Mouse (Mus musculus) ES-E14 (cell line): ENCODE results near the gene Sncg.

ENCODE experiments used
- CHD2 ChIP-seq: IDR thresholded peaks from 2 replicates; pipeline ENCODE4 v1.6.1; 2014; ENCODE audit warnings: mild to moderate bottlenecking, low read depth, low read length, inconsistent platforms
- HCFC1 ChIP-seq: IDR thresholded peaks from 2 replicates; pipeline ENCODE4 v1.6.1; 2012; ENCODE audit warnings: low read length, inconsistent platforms, borderline replicate concordance; ENCODE audit not compliant: insufficient read depth
- MAFK ChIP-seq: IDR thresholded peaks from 2 replicates; pipeline ENCODE4 v1.6.1; 2014; ENCODE audit warnings: mild to moderate bottlenecking, low read depth, low read length, inconsistent platforms; ENCODE audit not compliant: insufficient read depth
- ZC3H11A ChIP-seq: IDR thresholded peaks from 2 replicates; pipeline ENCODE4 v1.6.1; 2012; ENCODE audit warnings: low read depth, mild to moderate bottlenecking, inconsistent platforms, low read length, borderline replicate concordance
- ZNF384 ChIP-seq: IDR thresholded peaks from 2 replicates; pipeline ENCODE4 v1.6.1; 2012; ENCODE audit warnings: low read depth, low read length, inconsistent platforms

DNA sequence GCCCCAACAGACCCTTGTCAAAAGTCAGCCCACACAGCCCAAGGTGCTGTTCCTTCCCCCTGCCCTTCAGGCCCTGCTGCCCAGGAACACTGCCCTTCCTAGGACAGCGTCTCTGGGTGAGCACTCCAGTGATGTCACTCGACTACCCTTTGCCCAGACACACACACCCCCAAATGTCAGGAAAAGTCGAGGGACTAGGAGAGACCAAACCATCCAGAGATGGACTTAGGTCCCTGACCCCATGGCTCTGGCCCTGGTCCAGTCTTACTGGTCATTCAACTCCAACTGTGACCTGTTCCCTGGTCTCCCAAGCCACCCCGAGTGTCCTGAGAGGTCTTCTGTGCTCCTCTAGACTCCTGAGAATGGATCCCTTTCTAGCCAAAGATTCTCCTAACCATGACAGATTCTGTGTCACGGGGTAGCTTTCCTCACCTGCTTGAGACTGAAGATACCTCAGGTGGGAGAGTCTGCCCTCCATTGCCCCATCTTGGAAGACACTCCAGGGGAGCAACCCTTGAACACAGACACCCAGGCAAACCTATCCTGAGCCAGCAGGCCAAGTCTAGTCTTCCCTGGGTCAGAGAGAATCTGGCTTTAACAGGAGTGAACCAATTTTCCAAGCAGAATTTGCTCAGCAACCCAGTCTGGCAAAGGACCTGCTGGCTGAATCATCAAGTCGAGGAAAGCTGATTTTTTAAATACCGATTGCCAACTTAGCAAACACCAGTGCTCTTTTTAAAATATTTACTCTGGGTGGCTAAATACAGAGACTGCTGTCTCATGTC lies 16.7 kb downstream of the Sncg start:
- TF ChIP-seq ZC3H11A (no peak), ZNF384 (no peak), MAFK (no peak), CHD2 (no peak), HCFC1 (no peak)
